Mouse (Mus musculus) spleen, adult 2 months (tissue): ENCODE data around the gene Zfp935. TPM values are rescaled to one million over a fixed set of nuclear protein-coding genes. Genes with fewer than 3 reads are reported as not detected.
"Not testable (repeated sequence)": the region's sequence is repeated elsewhere in the genome, so short reads cannot be mapped to it uniquely, and the experiment has no call there.

ENCODE experiments used
- DNase-seq, 2 experiments: peaks; one replicate each; pipeline versions ENCODE4 v3.0.0 to v3.0.0-alpha.2; 2012 to 2021; ENCODE audit warnings: low spot score in 2 of 2, low read depth in 1 of 2
- H3K27ac ChIP-seq: fragments of 200-500 bp; 2 replicates; pipeline ENCODE4 v1.5.1; 2012; ENCODE audit warnings: low read length, inconsistent platforms; ENCODE audit not compliant: insufficient read depth
- H3K27me3 ChIP-seq: fragments of 200-500 bp; 2 replicates; pipeline ENCODE4 v1.6.1; 2012; ENCODE audit warnings: mild to moderate bottlenecking, moderate library complexity, low read length, inconsistent platforms; ENCODE audit not compliant: control insufficient read depth, insufficient read depth
- H3K36me3 ChIP-seq: fragments of 200-500 bp; 2 replicates; pipeline ENCODE4 v1.6.1; 2012; ENCODE audit warnings: mild to moderate bottlenecking, low read length, inconsistent platforms; ENCODE audit not compliant: control insufficient read depth, insufficient read depth
- H3K4me1 ChIP-seq: fragments of 200-500 bp; 2 replicates; pipeline ENCODE4 v1.6.1; 2011; ENCODE audit warnings: inconsistent platforms; ENCODE audit not compliant: control insufficient read depth, insufficient read depth, insufficient read length
- H3K4me3 ChIP-seq: fragments of 200-500 bp; 2 replicates; pipeline ENCODE4 v1.5.1; 2011; ENCODE audit warnings: mild to moderate bottlenecking, inconsistent platforms; ENCODE audit not compliant: insufficient read depth, insufficient read length; ENCODE audit errors: extremely low read depth
- WGBS: fragments of 180-500 bp; shearing (Covaris S2); methylation state at CpG from one replicate; pipeline ENCODE4 v1.1.7; 2018; 5-methylcytosine and 5-hydroxymethylcytosine counted together
- polyA plus RNA-seq: library from polyadenylated mRNA; depleted of rRNA; stranded (reverse); fragments of >200 nt; gene quantifications from 2 replicates; pipeline ENCODE4 v1.2.3, GENCODE M21; 2012; rRNA removed

Gene Zfp935
- not detected in 2 replicates for polyA plus RNA-seq

DNA sequence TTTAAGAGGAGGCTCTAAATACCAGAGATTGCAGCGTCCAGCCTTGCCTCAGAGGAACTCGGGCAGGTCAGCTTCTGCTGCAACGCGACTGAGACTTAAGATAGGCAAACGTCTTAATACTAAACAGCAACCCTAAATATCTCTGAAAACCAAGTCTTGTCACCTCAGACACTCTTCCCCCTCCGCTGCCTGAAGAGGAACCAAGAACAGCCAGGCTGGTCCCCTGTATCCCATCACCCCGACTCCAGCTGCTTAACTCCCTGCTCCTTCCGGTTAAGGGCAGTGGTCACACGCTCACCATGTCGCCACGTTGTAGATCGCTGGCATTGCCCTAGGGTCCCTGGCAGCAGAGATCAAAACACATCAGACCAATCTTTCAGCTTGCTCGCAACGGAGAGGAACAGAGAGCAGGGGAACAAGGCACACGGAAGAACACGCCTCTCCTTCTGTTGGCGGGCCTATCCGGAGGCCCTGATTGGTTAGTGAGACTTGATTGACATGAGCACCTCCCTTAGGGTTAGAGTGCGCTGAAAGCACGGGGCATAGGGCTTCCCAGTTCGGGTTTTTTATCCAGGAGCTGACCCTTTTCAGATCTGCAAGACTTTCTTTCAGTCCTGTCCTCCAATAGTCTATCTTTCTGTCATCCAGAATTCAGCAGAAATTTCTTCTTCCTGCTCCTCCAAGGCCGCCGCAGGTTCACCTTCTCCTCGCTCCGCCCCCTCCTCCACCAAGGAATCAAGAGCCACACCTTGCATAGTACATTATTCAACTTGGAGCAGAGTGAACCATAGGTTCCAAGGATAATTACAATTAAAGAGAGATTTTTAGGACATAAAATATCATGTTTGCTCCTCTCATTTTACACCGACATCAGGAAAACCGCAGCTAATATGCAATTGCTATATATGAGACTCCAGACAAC is at the start of gene Zfp935:
TSS of gene Zfp935 (minus strand) at position 323 of the 922 bp plus-strand sequence.
- peak; percentile 0 to 65 for DNase-seq
- not testable (repeated sequence) for H3K27me3 ChIP-seq, H3K36me3 ChIP-seq, H3K27ac ChIP-seq, H3K4me1 ChIP-seq
- peak within 1 kb of the TSS; percentile 62 for H3K4me3 ChIP-seq
- WGBS: 5% methylated on average over 27 of the region's 27 CpGs

DNA sequence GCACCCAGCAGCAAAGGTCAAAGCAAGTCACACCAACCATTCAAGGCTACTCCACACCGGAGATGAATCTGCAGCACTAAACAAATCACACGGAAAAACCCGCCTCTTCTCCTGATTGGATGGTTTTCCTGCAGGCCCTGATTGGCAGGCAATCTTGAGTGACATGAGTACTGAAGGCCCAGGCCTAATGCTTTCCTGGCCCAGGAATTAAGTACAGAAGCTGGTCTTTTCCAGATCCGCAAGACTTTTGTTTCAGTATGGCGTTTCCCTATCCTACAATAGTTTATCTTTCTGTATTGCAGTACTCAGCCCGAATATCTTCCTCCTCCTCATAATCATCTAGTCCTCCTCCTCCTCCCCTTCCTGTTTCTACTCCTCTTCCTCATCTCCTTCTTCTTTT is 12.8 kb upstream of the Zfp935 start, which contains the start of gene Zfp934:
TSS of gene Zfp934 (minus strand) at position 101 of the 400 bp plus-strand sequence.
- H3K27ac ChIP-seq, H3K27me3 ChIP-seq, DNase-seq, H3K4me1 ChIP-seq, H3K4me3 ChIP-seq, H3K36me3 ChIP-seq: not testable (repeated sequence)
- WGBS: 83% methylated on average over 5 of the region's 6 CpGs

DNA sequence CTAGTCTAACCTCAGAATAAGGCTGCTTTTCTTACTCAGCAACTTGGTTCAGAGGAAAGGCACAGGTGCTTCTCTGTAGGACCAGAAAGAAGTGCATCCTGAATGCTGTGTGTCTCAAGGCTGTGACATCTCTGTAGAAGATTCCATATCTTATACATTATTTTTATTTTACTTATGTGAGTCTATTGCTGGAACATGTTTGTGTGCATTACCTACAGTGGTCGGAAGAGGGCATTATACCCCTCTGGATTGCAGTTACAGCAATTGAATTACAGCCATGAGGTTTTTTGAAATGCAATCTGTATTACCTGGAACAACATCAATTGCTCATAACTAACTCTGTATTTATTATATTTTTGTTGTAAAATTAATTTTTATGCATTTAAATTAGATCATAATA is 3.4 kb upstream of the Zfp935 start:
- H3K27ac ChIP-seq, H3K27me3 ChIP-seq, H3K4me3 ChIP-seq, H3K4me1 ChIP-seq, H3K36me3 ChIP-seq: not testable (repeated sequence)
- 4% methylated on average over 1 of the region's 1 CpGs for WGBS
- peak in 1 of 2 experiments; percentile 22 for DNase-seq

DNA sequence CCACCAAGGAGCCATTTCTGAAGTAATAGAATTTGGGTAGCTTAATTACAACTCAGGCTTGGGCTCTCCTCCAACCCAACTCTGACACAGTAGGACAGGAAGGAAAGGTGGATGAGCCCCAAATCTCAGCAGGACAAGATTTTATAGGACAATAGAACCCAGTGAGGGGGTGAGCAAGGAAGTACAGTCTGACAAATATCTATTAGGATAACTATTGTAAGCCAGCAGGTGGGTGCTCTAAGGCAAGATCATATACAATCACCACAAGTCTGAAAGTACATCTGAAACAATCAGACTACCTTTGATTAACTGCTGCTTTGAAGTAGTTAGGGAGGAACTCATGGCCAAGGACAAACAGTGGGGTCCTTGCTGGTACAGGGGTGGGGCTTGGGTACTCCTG is 28.2 kb downstream of the Zfp935 start:
- H3K27ac ChIP-seq, H3K4me1 ChIP-seq, H3K36me3 ChIP-seq: not testable (repeated sequence)

DNA sequence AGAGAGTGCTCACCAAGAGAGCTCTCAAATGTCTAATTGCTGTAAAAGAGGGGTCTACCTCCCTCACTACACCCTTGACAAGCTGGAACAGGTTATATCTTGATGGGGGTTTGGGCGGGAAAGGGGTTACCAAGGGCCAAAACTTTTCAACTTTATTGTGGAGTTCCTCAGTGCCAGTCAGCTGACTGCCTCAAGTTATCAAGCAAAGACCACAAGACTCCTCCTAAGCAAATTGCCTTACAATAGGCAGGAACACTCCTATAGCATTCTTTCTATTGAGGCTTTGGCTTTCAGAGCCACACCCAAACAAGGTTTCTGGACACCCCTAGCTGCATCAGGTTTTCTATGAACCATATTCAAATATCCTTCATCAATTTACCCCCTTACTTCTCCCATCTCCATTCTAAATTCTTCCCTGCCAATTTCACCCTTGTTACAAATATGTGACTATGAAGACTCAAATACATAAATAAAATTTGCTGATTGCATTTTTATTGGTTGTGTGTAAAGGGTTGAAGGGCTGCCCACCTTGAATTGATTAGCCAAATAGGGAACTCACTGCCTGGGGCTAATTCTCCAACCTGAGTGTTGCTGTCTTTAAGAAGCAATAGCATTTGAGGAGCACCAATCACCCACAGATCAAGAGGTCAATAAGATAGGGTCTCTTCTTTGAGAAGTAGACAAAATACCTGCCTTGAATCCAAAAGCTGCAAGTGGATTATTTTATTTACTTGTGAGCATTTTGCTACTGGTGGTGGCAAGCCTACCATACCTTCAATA is 47.5 kb downstream of the Zfp935 start:
- not testable (repeated sequence) for DNase-seq, H3K36me3 ChIP-seq, H3K4me3 ChIP-seq, H3K27ac ChIP-seq, H3K27me3 ChIP-seq, H3K4me1 ChIP-seq
- WGBS: 84% methylated on average over 1 of the region's 1 CpGs

More for the DNA sequence above, 28.2 kb downstream of the Zfp935 start:
- H3K27me3 ChIP-seq, DNase-seq, H3K4me3 ChIP-seq: not testable (repeated sequence)

DNA sequence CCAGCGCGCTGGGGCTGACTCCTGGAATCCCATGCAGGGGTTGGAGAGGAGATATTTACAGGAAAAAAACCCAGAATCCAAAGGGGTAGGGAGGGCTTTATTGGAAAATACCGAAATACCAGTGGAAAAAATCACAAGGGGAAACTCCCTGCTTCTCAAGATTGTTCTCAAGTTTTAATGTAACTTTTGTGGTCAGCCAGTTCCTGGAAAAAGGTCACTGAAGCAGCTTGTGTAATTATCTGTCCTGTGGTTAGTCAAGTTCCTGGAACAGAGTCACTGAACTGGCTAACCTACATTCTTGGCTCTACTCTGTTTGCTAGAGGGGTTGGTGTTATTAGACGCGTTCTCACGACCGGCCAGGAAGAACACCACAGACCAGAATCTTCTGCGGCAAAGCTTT is 85.7 kb downstream of the Zfp935 start:
- not testable (repeated sequence) for H3K27me3 ChIP-seq, H3K27ac ChIP-seq, H3K36me3 ChIP-seq, DNase-seq, H3K4me3 ChIP-seq, H3K4me1 ChIP-seq
- WGBS: 93% methylated on average over 8 of the region's 8 CpGs

DNA sequence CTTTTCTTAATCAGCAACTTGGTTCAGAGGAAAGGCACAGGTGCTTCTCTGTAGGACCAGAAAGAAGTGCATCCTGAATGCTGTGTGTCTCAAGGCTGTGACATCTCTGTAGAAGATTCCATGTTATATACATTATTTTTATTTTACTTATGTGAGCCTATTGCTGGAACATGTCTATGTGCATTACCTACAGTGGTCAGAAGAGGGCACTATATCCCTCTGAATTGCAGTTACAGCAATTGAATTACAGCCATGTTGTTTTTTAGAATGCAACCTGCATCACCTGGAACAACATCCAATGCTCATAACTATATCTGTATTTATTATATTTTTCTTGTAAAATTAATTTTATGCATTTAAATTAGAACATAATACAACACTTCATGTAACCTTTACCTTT is 88.4 kb downstream of the Zfp935 start:
- H3K27ac ChIP-seq, H3K4me1 ChIP-seq, H3K36me3 ChIP-seq, H3K4me3 ChIP-seq, H3K27me3 ChIP-seq: not testable (repeated sequence)
- DNase-seq: peak; percentile 14 to 47

DNA sequence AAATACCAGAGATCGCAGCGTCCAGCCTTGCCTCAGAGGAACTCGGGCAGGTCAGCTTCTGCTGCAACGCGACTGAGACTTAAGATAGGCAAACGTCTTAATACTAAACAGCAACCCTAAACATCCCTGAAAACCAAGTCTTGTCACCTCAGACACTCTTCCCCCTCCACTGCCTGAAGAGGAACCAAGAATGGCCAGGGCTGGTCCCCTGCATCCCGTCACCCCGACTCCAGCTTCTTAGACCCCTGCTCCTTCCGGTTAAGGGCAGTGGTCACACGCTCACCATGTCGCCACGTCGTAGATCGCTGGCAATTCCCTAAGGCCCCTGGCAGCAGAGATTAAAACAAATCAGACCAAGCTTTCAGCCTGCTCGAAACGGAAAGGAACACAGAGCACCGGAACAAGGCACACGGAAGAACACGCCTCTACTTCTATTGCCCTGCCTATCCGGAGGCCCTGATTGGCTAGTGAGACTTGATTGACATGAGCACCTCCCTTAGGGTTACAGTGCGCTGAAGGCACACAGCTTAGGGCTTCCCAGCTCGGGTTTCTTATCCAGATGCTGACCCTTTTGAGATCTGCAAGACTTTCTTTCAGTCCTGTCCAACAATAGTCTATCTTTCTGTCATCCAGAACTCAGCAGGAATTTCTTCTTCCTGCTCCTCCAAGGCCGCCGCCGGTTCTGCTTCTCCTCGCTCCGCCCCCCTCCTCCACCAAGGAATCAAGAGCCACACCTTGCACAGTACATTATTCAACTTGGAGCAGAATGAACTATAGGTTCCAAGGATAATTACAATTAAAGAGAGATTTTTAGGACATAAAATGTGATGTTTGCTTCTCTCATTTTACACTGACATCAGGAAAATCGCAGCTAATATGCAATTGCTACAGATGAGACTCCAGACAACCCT is 91.6 kb downstream of the Zfp935 start, which contains the start of gene Gm49359:
TSS of gene Gm49359 (minus strand) at position 409 of the 911 bp plus-strand sequence.
- peak; percentile 90 for DNase-seq
- 2% methylated on average over 28 of the region's 28 CpGs for WGBS
- Histone ChIP-seq H3K4me3 (peak within 1 kb of the TSS; percentile 83), H3K27ac (peak within 1 kb of the TSS; percentile 76)
- not testable (repeated sequence) for H3K36me3 ChIP-seq, H3K27me3 ChIP-seq, H3K4me1 ChIP-seq
